Mouse (Mus musculus): ENCODE measurements around the gene Abhd8.

DNA sequence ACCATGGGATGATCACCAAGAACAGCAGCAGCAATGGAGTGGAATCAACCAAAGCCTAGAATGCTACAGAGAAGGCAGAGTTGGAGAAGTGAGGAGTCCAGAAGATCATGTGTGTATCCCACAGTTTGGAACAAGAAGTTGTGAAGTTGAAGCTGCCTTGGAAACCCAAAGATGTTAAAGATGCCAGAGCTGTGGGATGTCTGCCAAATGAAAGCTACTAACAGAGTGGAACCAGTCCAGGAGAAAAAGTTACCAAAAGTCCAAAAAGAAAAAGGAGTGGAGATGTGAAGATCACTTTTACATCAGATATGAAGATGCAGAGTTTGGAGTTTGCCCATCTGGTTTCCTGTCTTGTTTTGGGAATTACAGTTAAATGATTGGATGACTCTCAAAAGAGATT lies 41.3 kb downstream of the Abhd8 start:
- TF ChIP-seq CTCF (IDR thresholded peaks at IDR 0.05; ENCODE audit: low read depth) (no peak), EP300 (IDR thresholded peaks at IDR 0.05; ENCODE audit: low read depth) (no peak)
